Mouse (Mus musculus): Measurements from ENCODE around the gene Olfr140. TPM values are rescaled to one million over a fixed set of nuclear protein-coding genes. Genes with fewer than 3 reads are reported as not detected.

Gene Olfr140
- not detected for polyA plus RNA-seq (2017; shearing (Covaris generic))

DNA sequence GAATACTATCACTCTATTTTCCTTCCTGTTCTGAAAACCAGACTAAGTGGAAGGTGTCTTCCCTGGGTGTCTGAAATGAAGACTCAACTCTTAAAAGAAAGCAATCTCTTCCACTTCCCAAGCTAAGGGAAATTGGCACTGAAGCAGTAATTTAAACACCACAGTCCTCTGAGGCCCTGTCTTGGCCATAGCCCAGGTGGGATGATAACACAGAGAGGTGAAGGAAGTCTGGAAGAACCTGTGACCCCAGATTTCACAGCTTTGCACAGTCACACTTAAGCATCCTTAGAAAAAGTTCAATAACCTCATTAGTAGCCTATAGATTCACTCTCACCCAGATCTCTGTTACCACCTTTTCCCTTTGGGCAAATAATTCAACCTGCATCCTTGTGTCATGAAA lies at the start of gene Olfr140:
Olfr140 (minus strand) TSS at position 101 of the 400 bp plus-strand sequence.

DNA sequence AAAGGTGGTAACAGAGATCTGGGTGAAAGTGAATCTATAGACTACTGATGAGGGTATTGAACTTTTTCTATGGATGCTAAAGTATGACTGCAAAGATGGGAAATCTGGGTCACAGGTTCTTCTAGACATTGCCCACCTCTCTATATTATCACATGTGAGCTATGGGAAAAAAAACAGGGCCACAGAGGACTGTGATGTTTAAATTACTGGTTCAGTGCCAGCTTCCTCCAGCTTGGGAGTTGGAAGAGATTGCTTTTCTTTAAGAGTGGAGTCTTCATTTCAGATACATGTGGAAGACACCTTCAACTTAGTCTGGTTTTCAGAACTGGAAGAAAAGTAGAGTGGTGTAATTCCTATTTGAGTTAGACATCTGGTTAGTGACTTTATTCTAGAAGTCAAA lies 28.4 kb downstream of the Olfr140 start, which contains the start of gene Olfr1265:
Olfr1265 (plus strand) TSS at position 301 of the 400 bp plus-strand sequence.

DNA sequence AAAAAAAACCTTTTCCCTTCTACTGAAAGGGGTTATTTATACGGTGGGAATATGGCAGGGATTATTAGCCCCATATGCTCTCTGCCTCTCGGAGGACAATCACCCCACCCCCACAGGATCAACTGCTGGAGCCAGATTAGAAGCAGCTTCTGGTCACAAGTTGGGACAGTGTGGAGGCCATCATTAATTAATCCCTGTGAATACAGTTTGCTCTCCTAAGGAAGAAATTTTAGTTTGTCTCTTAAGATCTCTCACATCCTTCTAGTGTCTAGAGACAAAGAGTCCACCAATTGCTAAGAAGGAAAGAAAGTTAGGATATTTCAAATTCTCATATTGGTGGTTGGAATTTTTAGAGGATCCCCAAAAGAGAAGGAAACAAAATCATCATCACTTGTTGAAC lies 37.9 kb downstream of the Olfr140 start, which contains the start of gene Olfr1264:
Olfr1264 (minus strand) TSS at position 101 of the 400 bp plus-strand sequence.

DNA sequence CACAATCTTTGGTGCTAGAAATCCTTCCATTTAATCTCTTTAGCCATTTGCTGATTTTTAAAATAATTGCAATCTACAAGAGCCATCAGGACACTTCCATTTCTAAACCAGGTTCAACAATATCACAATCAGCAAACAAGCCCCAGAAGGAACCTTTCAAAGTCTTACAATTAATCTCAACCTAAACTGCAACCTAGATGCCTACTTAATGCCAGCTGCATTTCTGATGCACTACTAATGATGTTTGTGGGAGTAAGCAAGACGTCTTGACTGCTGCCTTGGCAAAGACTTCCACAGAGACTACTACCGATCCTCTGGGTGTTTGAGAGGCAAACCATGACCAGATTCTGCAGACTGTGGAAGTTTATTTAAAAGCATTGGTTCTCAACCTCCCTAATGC lies 51.6 kb downstream of the Olfr140 start, which contains the start of gene Olfr1263:
Olfr1263 (plus strand) TSS at position 301 of the 400 bp plus-strand sequence.

DNA sequence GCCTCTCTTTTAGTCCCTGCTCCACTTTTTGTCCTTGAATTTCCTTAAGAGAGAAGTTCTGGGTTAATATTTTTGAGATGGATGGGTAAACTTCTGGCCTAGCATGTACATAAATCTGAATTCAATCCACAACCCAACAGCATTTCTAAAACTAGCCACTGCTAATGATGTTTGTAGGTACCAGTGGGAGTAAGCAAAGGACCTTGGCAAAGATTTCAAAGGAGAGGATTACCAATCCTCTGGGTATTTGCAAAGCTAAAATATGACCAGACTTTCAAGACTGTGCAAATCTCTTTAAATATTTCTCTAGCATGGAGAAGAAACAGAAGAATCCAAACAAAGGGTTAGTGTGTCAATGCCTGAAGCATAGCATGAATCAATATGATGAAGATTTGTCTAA lies 63.5 kb downstream of the Olfr140 start, which contains the start of gene Olfr1262:
Olfr1262 (plus strand) TSS at position 301 of the 400 bp plus-strand sequence.

Other genes with a start within 250 kb of the Olfr140 start
- not detected for gene Olfr1256, start 222.0 kb downstream of the Olfr140 start, polyA plus RNA-seq (2017; shearing (Covaris generic))
- gene Olfr48, start 215.4 kb downstream of the Olfr140 start, polyA plus RNA-seq (2017; shearing (Covaris generic)): not detected
- not detected for gene Olfr1257, start 185.2 kb downstream of the Olfr140 start, polyA plus RNA-seq (2017; shearing (Covaris generic))
- gene Olfr1258, start 136.3 kb downstream of the Olfr140 start, polyA plus RNA-seq (2017; shearing (Covaris generic)): 0.05 TPM
- gene Olfr1259, start 114.9 kb downstream of the Olfr140 start, polyA plus RNA-seq (2017; shearing (Covaris generic)): not detected
- gene Olfr1260, start 89.3 kb downstream of the Olfr140 start, polyA plus RNA-seq (2017; shearing (Covaris generic)): 0.09 TPM
- gene Olfr1261, start 72.4 kb downstream of the Olfr140 start, polyA plus RNA-seq (2017; shearing (Covaris generic)): not detected
- gene Olfr1262, start 63.4 kb downstream of the Olfr140 start, polyA plus RNA-seq (2017; shearing (Covaris generic)): not detected
- 0.30 TPM for gene Olfr1263, start 51.5 kb downstream of the Olfr140 start, polyA plus RNA-seq (2017; shearing (Covaris generic))
- 0.11 TPM for gene Olfr1264, start 38.0 kb downstream of the Olfr140 start, polyA plus RNA-seq (2017; shearing (Covaris generic))
- gene Olfr1265, start 28.3 kb downstream of the Olfr140 start, polyA plus RNA-seq (2017; shearing (Covaris generic)): not detected
- 0.12 TPM for gene Olfr1269, start 57.8 kb upstream of the Olfr140 start, polyA plus RNA-seq (2017; shearing (Covaris generic))
- gene Olfr32, start 78.7 kb upstream of the Olfr140 start, polyA plus RNA-seq (2017; shearing (Covaris generic)): not detected
- not detected for gene Olfr1270, start 89.5 kb upstream of the Olfr140 start, polyA plus RNA-seq (2017; shearing (Covaris generic))
- not detected for gene Olfr1506, start 160.9 kb upstream of the Olfr140 start, polyA plus RNA-seq (2017; shearing (Covaris generic))
- gene Olfr142, start 194.0 kb upstream of the Olfr140 start, polyA plus RNA-seq (2017; shearing (Covaris generic)): not detected
- 0.15 TPM for gene Olfr1271, start 207.4 kb upstream of the Olfr140 start, polyA plus RNA-seq (2017; shearing (Covaris generic))
- not detected for gene Olfr1272, start 229.2 kb upstream of the Olfr140 start, polyA plus RNA-seq (2017; shearing (Covaris generic))